Mouse (Mus musculus) hindbrain, embryonic 13.5 days (tissue): ENCODE measurements around the gene Nckipsd. TPM values are rescaled to one million over a fixed set of nuclear protein-coding genes. Genes with fewer than 3 reads are reported as not detected.

Experiments used
- ATAC-seq: fragments of 200-750 bp; cut with Nextera tagmentation; 2 replicates; pipeline ENCODE4 v1.8.0; 2017; ENCODE audit warnings: moderate TSS enrichment; ENCODE audit not compliant: low FRiP score
- H3K27ac ChIP-seq: fragments of 300-500 bp; sonication (generic); 2 replicates; pipeline ENCODE4 v1.5.1; 2015; ENCODE audit warnings: inconsistent platforms, mild to moderate bottlenecking, moderate library complexity
- H3K27me3 ChIP-seq: fragments of 300-500 bp; sonication (generic); 2 replicates; pipeline ENCODE4 v1.6.1; 2015; ENCODE audit warnings: mild to moderate bottlenecking, inconsistent platforms
- H3K36me3 ChIP-seq: fragments of 300-500 bp; sonication (generic); 2 replicates; pipeline ENCODE4 v1.6.1; 2015; ENCODE audit warnings: mild to moderate bottlenecking, inconsistent platforms
- H3K4me1 ChIP-seq: fragments of 300-500 bp; sonication (generic); replicated peaks from 2 replicates; pipeline ENCODE4 v1.6.1; 2015; ENCODE audit warnings: inconsistent platforms
- H3K4me2 ChIP-seq: fragments of 300-500 bp; sonication (generic); 2 replicates; pipeline ENCODE4 v1.6.1; 2015; ENCODE audit warnings: inconsistent platforms, mild to moderate bottlenecking, moderate library complexity
- H3K4me3 ChIP-seq: fragments of 300-500 bp; sonication (generic); 2 replicates; pipeline ENCODE4 v1.5.1; 2015; ENCODE audit warnings: mild to moderate bottlenecking, inconsistent platforms
- H3K9ac ChIP-seq: fragments of 300-500 bp; sonication (generic); 2 replicates; pipeline ENCODE4 v1.6.1; 2015; ENCODE audit warnings: mild to moderate bottlenecking, inconsistent platforms
- H3K9me3 ChIP-seq: fragments of 300-500 bp; sonication (generic); 2 replicates; pipeline ENCODE4 v1.6.1; 2016; ENCODE audit warnings: inconsistent platforms
- WGBS: fragments of 180-500 bp; shearing (Covaris S2); methylation state at CpG from one replicate; pipeline ENCODE4 v1.1.7; 2015; 5-methylcytosine and 5-hydroxymethylcytosine counted together
- polyA plus RNA-seq: library from polyadenylated mRNA; unstranded; fragments of >200 nt; fragmentation: Nextera tagmentation; extraction: Ambion mirVana; gene quantifications from 2 replicates; pipeline ENCODE4 v1.2.1, GENCODE M21; 2015

Gene Nckipsd
- 25.9 and 30.7 TPM in 2 replicates for polyA plus RNA-seq

GRCm38 (mm10) chr9:108808163-108808665 lies at the start of gene Nckipsd:
Gene Nckipsd (plus strand): TSS chr9:108808368.
- Histone ChIP-seq H3K4me2 (peak within 1 kb of the TSS; percentile 87), H3K27me3 (no peaks in the 10 kb centered on the region), H3K9ac (peak within 1 kb of the TSS; percentile 95), H3K4me3 (peak within 1 kb of the TSS; percentile 73), H3K27ac (peak within 1 kb of the TSS; percentile 84), H3K9me3 (no peaks in the 10 kb centered on the region), H3K36me3 (peaks cover 65% of the 10 kb centered on the region), H3K4me1 (peaks cover 23% of the 10 kb centered on the region)
- ATAC-seq, result peak; percentile 90
- under 1% methylated on average over 43 of the region's 62 CpGs for WGBS

DNA sequence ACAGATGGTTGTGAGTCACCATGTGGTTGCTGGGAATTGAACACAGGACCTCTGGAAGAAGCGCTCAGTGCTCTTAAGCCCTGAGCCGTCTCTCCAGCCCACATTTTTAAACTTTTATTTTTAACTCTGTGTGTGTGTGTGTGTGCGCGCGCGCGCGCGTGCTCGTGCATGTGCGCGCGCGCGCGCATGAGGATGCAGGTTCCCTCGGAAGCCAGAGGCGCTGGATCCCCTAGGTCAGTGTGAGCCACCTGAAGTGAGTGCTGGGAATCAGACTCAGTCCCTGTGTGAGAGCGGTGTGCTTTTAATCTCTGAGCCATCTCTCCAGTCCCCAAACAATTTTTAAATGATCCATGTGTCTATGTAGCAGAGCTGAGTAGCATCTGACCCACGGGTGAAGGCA lies 49.0 kb upstream of the Nckipsd start:
- no peak for ATAC-seq
- H3K4me3 ChIP-seq, result no peak overlapping the region
- no peaks in the 10 kb centered on the region for H3K27me3 ChIP-seq
- no peak overlapping the region for H3K27ac ChIP-seq
- no peak overlapping the region for H3K4me2 ChIP-seq
- no peaks in the 10 kb centered on the region for H3K36me3 ChIP-seq
- no peaks in the 10 kb centered on the region for H3K4me1 ChIP-seq
- no peak overlapping the region for H3K9ac ChIP-seq
- H3K9me3 ChIP-seq, result no peaks in the 10 kb centered on the region
- 94% methylated on average over 20 of the region's 20 CpGs for WGBS

- ATAC-seq, result no peak
- no peaks in the 10 kb centered on the region for H3K36me3 ChIP-seq
- 63% methylated on average over 2 of the region's 2 CpGs for WGBS
Observed at GRCm38 (mm10) chr9:108759805-108760204, 48.4 kb upstream of the Nckipsd start.

GRCm38 (mm10) chr9:108761561-108761960 lies 46.6 kb upstream of the Nckipsd start:
- no peaks in the 10 kb centered on the region for H3K9me3 ChIP-seq
- H3K4me3 ChIP-seq, result no peak overlapping the region
- no peak overlapping the region for H3K9ac ChIP-seq
- no peaks in the 10 kb centered on the region for H3K27me3 ChIP-seq
- H3K36me3 ChIP-seq, result no peaks in the 10 kb centered on the region
- no peak for ATAC-seq
- no peaks in the 10 kb centered on the region for H3K4me1 ChIP-seq
- H3K27ac ChIP-seq, result no peak overlapping the region
- no peak overlapping the region for H3K4me2 ChIP-seq

More at GRCm38 (mm10) chr9:108759805-108760204, 48.4 kb upstream of the Nckipsd start:
- Histone ChIP-seq H3K4me3 (no peak overlapping the region), H3K4me1 (no peaks in the 10 kb centered on the region), H3K9ac (no peak overlapping the region), H3K27ac (no peak overlapping the region), H3K4me2 (no peak overlapping the region), H3K27me3 (no peaks in the 10 kb centered on the region), H3K9me3 (no peaks in the 10 kb centered on the region)

DNA sequence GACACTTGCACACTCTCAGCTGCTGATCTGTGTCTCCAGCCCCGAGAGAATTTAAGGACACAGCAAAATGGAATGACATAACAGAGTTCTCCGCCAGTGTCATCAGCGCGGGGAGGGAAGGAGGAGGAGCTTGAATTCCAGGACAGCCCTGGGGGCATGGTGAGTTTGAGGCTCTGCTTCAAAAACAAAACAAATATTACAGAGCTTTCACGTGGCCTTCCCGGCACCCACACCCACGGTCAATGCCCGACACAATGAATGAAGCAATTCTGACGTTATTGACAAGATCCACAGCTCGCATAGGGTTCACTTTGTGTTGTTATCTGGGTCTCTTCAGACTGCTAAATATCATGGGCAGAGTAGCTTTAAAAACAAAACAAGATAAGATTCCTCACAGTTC lies 43.2 kb upstream of the Nckipsd start:
- 75% methylated on average over 10 of the region's 10 CpGs for WGBS
- Histone ChIP-seq H3K4me2 (no peak overlapping the region), H3K36me3 (no peaks in the 10 kb centered on the region), H3K4me1 (no peaks in the 10 kb centered on the region), H3K4me3 (no peak overlapping the region), H3K9ac (no peak overlapping the region), H3K27ac (no peak overlapping the region), H3K27me3 (no peaks in the 10 kb centered on the region), H3K9me3 (no peaks in the 10 kb centered on the region)
- no peak for ATAC-seq

GRCm38 (mm10) chr9:108776614-108777013 lies 31.6 kb upstream of the Nckipsd start:
- Histone ChIP-seq H3K9ac (no peak overlapping the region), H3K4me1 (0 out of 2 replicates have a peak, but pooled peaks cover 3% of the 10 kb centered on the region), H3K27ac (no peak overlapping the region), H3K27me3 (0 out of 2 replicates have a peak, but pooled peaks cover 2% of the 10 kb centered on the region), H3K36me3 (no peaks in the 10 kb centered on the region), H3K4me3 (no peak overlapping the region), H3K4me2 (no peak overlapping the region), H3K9me3 (0 out of 2 replicates have a peak, but pooled peaks cover 7% of the 10 kb centered on the region)
- ATAC-seq, result no peak
- WGBS, result 93% methylated on average over 4 of the region's 4 CpGs

GRCm38 (mm10) chr9:108777276-108777675 lies 30.9 kb upstream of the Nckipsd start:
- 80% methylated on average over 4 of the region's 4 CpGs for WGBS
- Histone ChIP-seq H3K4me2 (no peak overlapping the region), H3K27me3 (0 out of 2 replicates have a peak, but pooled peaks cover 2% of the 10 kb centered on the region), H3K27ac (no peak overlapping the region), H3K36me3 (no peaks in the 10 kb centered on the region), H3K9ac (no peak overlapping the region), H3K4me1 (peaks cover 8% of the 10 kb centered on the region), H3K4me3 (no peak overlapping the region), H3K9me3 (0 out of 2 replicates have a peak, but pooled peaks cover 5% of the 10 kb centered on the region)
- ATAC-seq, result no peak

DNA sequence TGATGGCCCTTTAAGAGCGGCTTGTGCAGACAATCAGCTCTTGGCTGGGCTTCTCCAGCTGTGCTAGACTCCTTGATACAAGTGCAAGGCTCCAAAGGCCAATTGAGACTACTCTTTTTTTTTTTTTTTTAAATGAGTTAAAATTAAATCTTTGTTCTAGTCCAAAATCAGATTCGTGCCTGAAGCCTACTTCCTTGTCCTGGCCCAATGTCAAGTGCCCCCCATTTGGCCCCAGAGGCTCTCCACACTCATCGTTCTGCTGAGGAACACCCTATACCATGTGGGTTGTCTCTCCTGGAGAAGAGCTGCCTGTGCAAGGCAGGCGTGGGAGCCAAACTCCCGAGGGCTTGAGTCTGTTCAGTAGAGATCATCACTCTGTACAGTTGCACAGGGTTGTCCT lies 27.2 kb upstream of the Nckipsd start:
- H3K36me3 ChIP-seq, result no peaks in the 10 kb centered on the region
- H3K4me3 ChIP-seq, result no peak overlapping the region
- 69% methylated on average over 5 of the region's 5 CpGs for WGBS
- 0 out of 2 replicates have a peak, but pooled peaks cover 2% of the 10 kb centered on the region for H3K27me3 ChIP-seq
- H3K9ac ChIP-seq, result no peak overlapping the region
- H3K4me2 ChIP-seq, result no peak overlapping the region
- H3K27ac ChIP-seq, result no peak overlapping the region
- H3K4me1 ChIP-seq, result peaks cover 24% of the 10 kb centered on the region
- H3K9me3 ChIP-seq, result no peaks in the 10 kb centered on the region
- no peak for ATAC-seq

- H3K9ac ChIP-seq, result 0 out of 2 replicates have a peak overlapping the region, but pooled peaks have one; percentile 35
- H3K9me3 ChIP-seq, result no peaks in the 10 kb centered on the region
- no peaks in the 10 kb centered on the region for H3K27me3 ChIP-seq
- no peak overlapping the region for H3K4me2 ChIP-seq
- ATAC-seq, result no peak
- no peak overlapping the region for H3K27ac ChIP-seq
- H3K36me3 ChIP-seq, result no peaks in the 10 kb centered on the region
- peaks cover 33% of the 10 kb centered on the region for H3K4me1 ChIP-seq
- WGBS, result 64% methylated on average over 4 of the region's 4 CpGs
- H3K4me3 ChIP-seq, result no peak overlapping the region
Observed at GRCm38 (mm10) chr9:108781891-108782290, 26.3 kb upstream of the Nckipsd start.

- ATAC-seq, result peak; percentile 68
- H3K36me3 ChIP-seq, result no peaks in the 10 kb centered on the region
- H3K27me3 ChIP-seq, result no peaks in the 10 kb centered on the region
- peak overlapping the region; percentile 99 for H3K9ac ChIP-seq
- no peaks in the 10 kb centered on the region for H3K9me3 ChIP-seq
- 7% methylated on average over 9 of the region's 9 CpGs for WGBS
- peaks cover 44% of the 10 kb centered on the region for H3K4me1 ChIP-seq
- peak overlapping the region; percentile 59 for H3K4me2 ChIP-seq
- H3K4me3 ChIP-seq, result peak overlapping the region; percentile 85
- H3K27ac ChIP-seq, result peak overlapping the region; percentile 99
Observed at GRCm38 (mm10) chr9:108782836-108783547, 25.2 kb upstream of the Nckipsd start.

GRCm38 (mm10) chr9:108783548-108784463 lies 24.4 kb upstream of the Nckipsd start, which contains the start of gene Ip6k2:
Gene Ip6k2 (plus strand): TSS chr9:108783796.
- WGBS, result under 1% methylated on average over 56 of the region's 56 CpGs
- peak; percentile 97 for ATAC-seq
- peak within 1 kb of the TSS; percentile 99 for H3K9ac ChIP-seq
- H3K9me3 ChIP-seq, result no peaks in the 10 kb centered on the region
- H3K27ac ChIP-seq, result peak within 1 kb of the TSS; percentile 99
- peak within 1 kb of the TSS; percentile 90 for H3K4me2 ChIP-seq
- peaks cover 52% of the 10 kb centered on the region for H3K4me1 ChIP-seq
- no peaks in the 10 kb centered on the region for H3K36me3 ChIP-seq
- H3K27me3 ChIP-seq, result no peaks in the 10 kb centered on the region
- peak within 1 kb of the TSS; percentile 85 for H3K4me3 ChIP-seq

GRCm38 (mm10) chr9:108785416-108785815 lies 22.8 kb upstream of the Nckipsd start:
- H3K36me3 ChIP-seq, result no peaks in the 10 kb centered on the region
- H3K9me3 ChIP-seq, result no peaks in the 10 kb centered on the region
- peak overlapping the region; percentile 90 for H3K4me2 ChIP-seq
- peak overlapping the region; percentile 85 for H3K4me3 ChIP-seq
- H3K27me3 ChIP-seq, result no peaks in the 10 kb centered on the region
- H3K4me1 ChIP-seq, result peaks cover 67% of the 10 kb centered on the region
- H3K27ac ChIP-seq, result peak overlapping the region; percentile 99; the same call in 1 of the 2 replicates
- peak overlapping the region; percentile 99 for H3K9ac ChIP-seq
- ATAC-seq, result no peak
